Mouse (Mus musculus): ENCODE results near the gene Rtn4rl2. TPM values are rescaled to one million over a fixed set of nuclear protein-coding genes. Genes with fewer than 3 reads are reported as not detected.

Gene Rtn4rl2
- polyA plus RNA-seq, 1 experiment from 2014 or later, result 0.98 TPM

- no peak for TF ChIP-seq CTCF (IDR thresholded peaks at IDR 0.05; ENCODE audit: low read depth)
- peak; percentile 78 for ATAC-seq
- 25% methylated on average over 4 of the region's 4 CpGs for WGBS
- Histone ChIP-seq H3K4me1 (replicated peaks; ENCODE audit: control insufficient read depth, insufficient read depth, low read length) (no peaks in the 10 kb centered on the region), H3K9me3 (ENCODE audit: control insufficient read depth) (no peaks in the 10 kb centered on the region), H3K9ac (ENCODE audit: low read depth, low read length) (no peak overlapping the region), H3K4me2 (replicated peaks; ENCODE audit: low read depth) (no peak overlapping the region), H3K36me3 (ENCODE audit: control insufficient read depth, insufficient read depth) (no peaks in the 10 kb centered on the region), H3K4me3 (ENCODE audit: low read depth, low read length) (no peak overlapping the region), H3K27me3 (replicated peaks; ENCODE audit: control insufficient read depth, insufficient read depth, low read length) (no peaks in the 10 kb centered on the region), H3K27ac (ENCODE audit: low read depth, low read length) (no peak overlapping the region)
Measured at GRCm38 (mm10) chr2:84895495-84896198, 9.1 kb upstream of the Rtn4rl2 start.

GRCm38 (mm10) chr2:84893359-84893758 lies 6.8 kb upstream of the Rtn4rl2 start:
- Histone ChIP-seq H3K27me3 (replicated peaks; ENCODE audit: control insufficient read depth, insufficient read depth, low read length) (peaks cover 11% of the 10 kb centered on the region), H3K27ac (ENCODE audit: low read depth, low read length) (no peak overlapping the region), H3K9ac (ENCODE audit: low read depth, low read length) (no peak overlapping the region), H3K36me3 (ENCODE audit: control insufficient read depth, insufficient read depth) (no peaks in the 10 kb centered on the region), H3K4me3 (ENCODE audit: low read depth, low read length) (no peak overlapping the region), H3K9me3 (ENCODE audit: control insufficient read depth) (no peaks in the 10 kb centered on the region), H3K4me1 (replicated peaks; ENCODE audit: control insufficient read depth, insufficient read depth, low read length) (0 out of 2 replicates have a peak, but pooled peaks cover 7% of the 10 kb centered on the region), H3K4me2 (replicated peaks; ENCODE audit: low read depth) (no peak overlapping the region)
- ATAC-seq, result no peak
- WGBS, result 48% methylated on average over 6 of the region's 6 CpGs
- TF ChIP-seq CTCF (IDR thresholded peaks at IDR 0.05; ENCODE audit: low read depth), result no peak

GRCm38 (mm10) chr2:84890045-84890340 lies 3.5 kb upstream of the Rtn4rl2 start:
- Histone ChIP-seq H3K27ac (ENCODE audit: low read depth, low read length) (no peak overlapping the region), H3K36me3 (ENCODE audit: control insufficient read depth, insufficient read depth) (no peaks in the 10 kb centered on the region), H3K4me2 (replicated peaks; ENCODE audit: low read depth) (peak overlapping the region; percentile 87; the same call in 1 of the 2 replicates), H3K9ac (ENCODE audit: low read depth, low read length) (no peak overlapping the region), H3K4me3 (ENCODE audit: low read depth, low read length) (no peak overlapping the region), H3K4me1 (replicated peaks; ENCODE audit: control insufficient read depth, insufficient read depth, low read length) (peaks cover 11% of the 10 kb centered on the region; the same call in 1 of the 2 replicates), H3K27me3 (replicated peaks; ENCODE audit: control insufficient read depth, insufficient read depth, low read length) (peaks cover 41% of the 10 kb centered on the region), H3K9me3 (ENCODE audit: control insufficient read depth) (no peaks in the 10 kb centered on the region)
- TF ChIP-seq CTCF (IDR thresholded peaks at IDR 0.05; ENCODE audit: low read depth), result peak; percentile 83
- peak; percentile 32; the same call in 1 of the 2 replicates for ATAC-seq
- WGBS, result 0% methylated on average over 5 of the region's 5 CpGs

GRCm38 (mm10) chr2:84889316-84890044 lies 3.0 kb upstream of the Rtn4rl2 start:
- no peaks in the 10 kb centered on the region for H3K9me3 ChIP-seq (ENCODE audit: control insufficient read depth)
- peaks cover 46% of the 10 kb centered on the region for H3K27me3 ChIP-seq (replicated peaks; ENCODE audit: control insufficient read depth, insufficient read depth, low read length)
- H3K36me3 ChIP-seq (ENCODE audit: control insufficient read depth, insufficient read depth), result no peaks in the 10 kb centered on the region
- no peak for ATAC-seq
- H3K9ac ChIP-seq (ENCODE audit: low read depth, low read length), result no peak overlapping the region
- no peak for TF ChIP-seq CTCF (IDR thresholded peaks at IDR 0.05; ENCODE audit: low read depth)
- peaks cover 11% of the 10 kb centered on the region; the same call in 1 of the 2 replicates for H3K4me1 ChIP-seq (replicated peaks; ENCODE audit: control insufficient read depth, insufficient read depth, low read length)
- 18% methylated on average over 14 of the region's 14 CpGs for WGBS
- no peak overlapping the region for H3K27ac ChIP-seq (ENCODE audit: low read depth, low read length)
- H3K4me2 ChIP-seq (replicated peaks; ENCODE audit: low read depth), result peak overlapping the region; percentile 87
- H3K4me3 ChIP-seq (ENCODE audit: low read depth, low read length), result peak overlapping the region; percentile 26

GRCm38 (mm10) chr2:84888657-84889315 lies 2.3 kb upstream of the Rtn4rl2 start:
- no peak overlapping the region for H3K27ac ChIP-seq (ENCODE audit: low read depth, low read length)
- H3K9me3 ChIP-seq (ENCODE audit: control insufficient read depth), result no peaks in the 10 kb centered on the region
- no peaks in the 10 kb centered on the region for H3K36me3 ChIP-seq (ENCODE audit: control insufficient read depth, insufficient read depth)
- TF ChIP-seq CTCF (IDR thresholded peaks at IDR 0.05; ENCODE audit: low read depth), result peak; percentile 73
- 0 out of 2 replicates have a peak overlapping the region, but pooled peaks have one; percentile 26 for H3K9ac ChIP-seq (ENCODE audit: low read depth, low read length)
- peaks cover 50% of the 10 kb centered on the region for H3K27me3 ChIP-seq (replicated peaks; ENCODE audit: control insufficient read depth, insufficient read depth, low read length)
- WGBS, result 3% methylated on average over 28 of the region's 28 CpGs
- 0 out of 2 replicates have a peak, but pooled peaks have one; percentile 14 for ATAC-seq
- peak overlapping the region; percentile 26 for H3K4me3 ChIP-seq (ENCODE audit: low read depth, low read length)
- H3K4me2 ChIP-seq (replicated peaks; ENCODE audit: low read depth), result peak overlapping the region; percentile 87
- peaks cover 11% of the 10 kb centered on the region; the same call in 1 of the 2 replicates for H3K4me1 ChIP-seq (replicated peaks; ENCODE audit: control insufficient read depth, insufficient read depth, low read length)
